Mouse (Mus musculus) bone marrow, adult 2 months (tissue): ENCODE data around the gene Psenen.

Experiments used
- CTCF ChIP-seq: fragments of 200-500 bp; IDR thresholded peaks from 2 replicates; pipeline ENCODE4 v1.5.1; 2011; ENCODE audit warnings: low read length, control low read depth; ENCODE audit not compliant: control insufficient read depth, insufficient read depth
- POLR2A ChIP-seq: fragments of 200-500 bp; IDR thresholded peaks from 2 replicates; pipeline ENCODE4 v1.6.1; 2011; ENCODE audit warnings: low read depth, mild to moderate bottlenecking, control low read depth, low read length, borderline replicate concordance; ENCODE audit not compliant: control insufficient read depth

DNA sequence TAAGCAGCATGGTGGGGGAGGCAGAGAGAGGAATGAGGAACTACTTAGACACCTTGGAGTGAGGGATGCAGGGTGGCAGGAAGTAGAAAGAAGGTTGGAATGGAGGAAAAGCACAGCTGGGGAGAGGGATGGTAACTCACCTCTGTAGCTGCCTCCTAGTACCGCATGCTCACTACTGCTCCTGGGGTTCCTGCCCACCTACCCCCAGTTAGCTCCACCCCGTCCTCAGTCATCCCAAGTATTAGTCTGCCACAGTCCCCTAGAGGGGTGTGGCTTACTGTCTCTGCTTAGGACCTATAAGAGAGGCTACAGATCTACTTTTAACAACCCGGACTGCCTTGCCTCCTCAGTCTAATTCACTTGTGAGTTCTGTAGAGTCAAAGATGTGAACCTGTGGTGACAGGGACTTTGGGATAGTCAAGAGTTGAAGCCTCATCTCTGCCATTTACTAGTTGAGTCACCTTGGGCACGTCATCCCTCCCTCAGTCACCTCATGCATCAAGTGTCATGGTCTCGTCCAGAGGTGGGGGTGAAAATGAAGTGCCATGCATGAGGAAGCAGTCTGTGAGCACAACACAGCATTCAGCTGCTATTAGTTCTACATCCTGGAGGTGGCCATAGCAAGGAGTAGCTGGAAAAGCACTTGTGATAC, 29.5 kb upstream of the Psenen start:
- TF ChIP-seq CTCF (no peak), POLR2A (no peak)
